Mouse (Mus musculus): Measurements from ENCODE around the gene Rab25. TPM values are rescaled to one million over a fixed set of nuclear protein-coding genes. Genes with fewer than 3 reads are reported as not detected.

The Rab25 gene
- 43.8 TPM for polyA plus RNA-seq (2014; fragmentation: Illumina TruSeq; extraction: RNeasy Lipid Tissue Mini Kit (QIAGEN cat#74804); ENCODE audit: insufficient read depth, low read depth, low replicate concordance)

GRCm38 (mm10) chr3:88548180-88548917 lies at the start of gene Rab25:
Rab25 (minus strand) TSS chr3:88548300.

GRCm38 (mm10) chr3:88575540-88575939 lies 27.4 kb upstream of the Rab25 start, which contains the start of gene Ssr2:
Ssr2 (plus strand) TSS chr3:88575876.

GRCm38 (mm10) chr3:88553525-88553879 lies 5.4 kb upstream of the Rab25 start, which contains the start of gene Ubqln4:
Ubqln4 (plus strand) TSS chr3:88553758.

GRCm38 (mm10) chr3:88552676-88553524 lies 4.8 kb upstream of the Rab25 start, which contains the start of gene Lamtor2:
Lamtor2 (minus strand) TSS chr3:88553074.

GRCm38 (mm10) chr3:88532299-88532674 lies 15.8 kb downstream of the Rab25 start, which contains the start of gene Mex3a:
Mex3a (plus strand) TSS chr3:88532395.

GRCm38 (mm10) chr3:88509692-88510420 lies 38.2 kb downstream of the Rab25 start, which contains the start of gene Lmna:
Lmna (minus strand) TSS chr3:88509956.

Other genes with a start within 250 kb of the Rab25 start
- 149 TPM for gene Glmp, start 223.3 kb downstream of the Rab25 start, polyA plus RNA-seq (2014; fragmentation: Illumina TruSeq; extraction: RNeasy Lipid Tissue Mini Kit (QIAGEN cat#74804); ENCODE audit: insufficient read depth, low read depth, low replicate concordance)
- 4.2 TPM for gene Tmem79, start 212.2 kb downstream of the Rab25 start, polyA plus RNA-seq (2014; fragmentation: Illumina TruSeq; extraction: RNeasy Lipid Tissue Mini Kit (QIAGEN cat#74804); ENCODE audit: insufficient read depth, low read depth, low replicate concordance)
- gene Smg5, start 212.0 kb downstream of the Rab25 start, polyA plus RNA-seq (2014; fragmentation: Illumina TruSeq; extraction: RNeasy Lipid Tissue Mini Kit (QIAGEN cat#74804); ENCODE audit: insufficient read depth, low read depth, low replicate concordance), result 18.7 TPM
- gene Paqr6, start 183.7 kb downstream of the Rab25 start, polyA plus RNA-seq (2014; fragmentation: Illumina TruSeq; extraction: RNeasy Lipid Tissue Mini Kit (QIAGEN cat#74804); ENCODE audit: insufficient read depth, low read depth, low replicate concordance), result 9.4 TPM
- not detected for gene Bglap3, start 175.6 kb downstream of the Rab25 start, polyA plus RNA-seq (2014; fragmentation: Illumina TruSeq; extraction: RNeasy Lipid Tissue Mini Kit (QIAGEN cat#74804); ENCODE audit: insufficient read depth, low read depth, low replicate concordance)
- not detected for gene Bglap2, start 169.6 kb downstream of the Rab25 start, polyA plus RNA-seq (2014; fragmentation: Illumina TruSeq; extraction: RNeasy Lipid Tissue Mini Kit (QIAGEN cat#74804); ENCODE audit: insufficient read depth, low read depth, low replicate concordance)
- not detected for gene Bglap, start 163.8 kb downstream of the Rab25 start, polyA plus RNA-seq (2014; fragmentation: Illumina TruSeq; extraction: RNeasy Lipid Tissue Mini Kit (QIAGEN cat#74804); ENCODE audit: insufficient read depth, low read depth, low replicate concordance)
- gene Pmf1, start 138.0 kb downstream of the Rab25 start, polyA plus RNA-seq (2014; fragmentation: Illumina TruSeq; extraction: RNeasy Lipid Tissue Mini Kit (QIAGEN cat#74804); ENCODE audit: insufficient read depth, low read depth, low replicate concordance), result 13.1 TPM
- gene Slc25a44, start 123.2 kb downstream of the Rab25 start, polyA plus RNA-seq (2014; fragmentation: Illumina TruSeq; extraction: RNeasy Lipid Tissue Mini Kit (QIAGEN cat#74804); ENCODE audit: insufficient read depth, low read depth, low replicate concordance), result 8.3 TPM
- 21.0 TPM for gene Sema4a, start 87.1 kb downstream of the Rab25 start, polyA plus RNA-seq (2014; fragmentation: Illumina TruSeq; extraction: RNeasy Lipid Tissue Mini Kit (QIAGEN cat#74804); ENCODE audit: insufficient read depth, low read depth, low replicate concordance)
- 80.0 TPM for gene Lmna, start 38.3 kb downstream of the Rab25 start, polyA plus RNA-seq (2014; fragmentation: Illumina TruSeq; extraction: RNeasy Lipid Tissue Mini Kit (QIAGEN cat#74804); ENCODE audit: insufficient read depth, low read depth, low replicate concordance)
- gene Mex3a, start 15.9 kb downstream of the Rab25 start, polyA plus RNA-seq (2014; fragmentation: Illumina TruSeq; extraction: RNeasy Lipid Tissue Mini Kit (QIAGEN cat#74804); ENCODE audit: insufficient read depth, low read depth, low replicate concordance), result 0.32 TPM
- 142 TPM for gene Lamtor2, start 4.8 kb upstream of the Rab25 start, polyA plus RNA-seq (2014; fragmentation: Illumina TruSeq; extraction: RNeasy Lipid Tissue Mini Kit (QIAGEN cat#74804); ENCODE audit: insufficient read depth, low read depth, low replicate concordance)
- 20.0 TPM for gene Ubqln4, start 5.5 kb upstream of the Rab25 start, polyA plus RNA-seq (2014; fragmentation: Illumina TruSeq; extraction: RNeasy Lipid Tissue Mini Kit (QIAGEN cat#74804); ENCODE audit: insufficient read depth, low read depth, low replicate concordance)
- 196 TPM for gene Ssr2, start 27.6 kb upstream of the Rab25 start, polyA plus RNA-seq (2014; fragmentation: Illumina TruSeq; extraction: RNeasy Lipid Tissue Mini Kit (QIAGEN cat#74804); ENCODE audit: insufficient read depth, low read depth, low replicate concordance)
- gene Arhgef2, start 57.7 kb upstream of the Rab25 start, polyA plus RNA-seq (2014; fragmentation: Illumina TruSeq; extraction: RNeasy Lipid Tissue Mini Kit (QIAGEN cat#74804); ENCODE audit: insufficient read depth, low read depth, low replicate concordance), result 52.8 TPM
- not detected for gene Rxfp4, start 104.8 kb upstream of the Rab25 start, polyA plus RNA-seq (2014; fragmentation: Illumina TruSeq; extraction: RNeasy Lipid Tissue Mini Kit (QIAGEN cat#74804); ENCODE audit: insufficient read depth, low read depth, low replicate concordance)
- gene Khdc4, start 137.5 kb upstream of the Rab25 start, polyA plus RNA-seq (2014; fragmentation: Illumina TruSeq; extraction: RNeasy Lipid Tissue Mini Kit (QIAGEN cat#74804); ENCODE audit: insufficient read depth, low read depth, low replicate concordance), result 17.8 TPM
- 70.5 TPM for gene Rit1, start 168.5 kb upstream of the Rab25 start, polyA plus RNA-seq (2014; fragmentation: Illumina TruSeq; extraction: RNeasy Lipid Tissue Mini Kit (QIAGEN cat#74804); ENCODE audit: insufficient read depth, low read depth, low replicate concordance)
- gene Syt11, start 226.9 kb upstream of the Rab25 start, polyA plus RNA-seq (2014; fragmentation: Illumina TruSeq; extraction: RNeasy Lipid Tissue Mini Kit (QIAGEN cat#74804); ENCODE audit: insufficient read depth, low read depth, low replicate concordance), result 6.0 TPM

Data from lung, adult 10 weeks (tissue).